Mouse (Mus musculus) embryonic facial prominence, embryonic 15.5 days (tissue): ENCODE data around the gene Banf2. TPM values are rescaled to one million over a fixed set of nuclear protein-coding genes. Genes with fewer than 3 reads are reported as not detected.

ENCODE experiments used
- ATAC-seq: fragments of 200-750 bp; cut with Nextera tagmentation; 2 replicates; pipeline ENCODE4 v1.8.0; 2017; ENCODE audit warnings: low read depth, moderate TSS enrichment; ENCODE audit not compliant: insufficient number of reproducible peaks, low FRiP score, low TSS enrichment
- H3K27ac ChIP-seq: fragments of 300-500 bp; sonication (generic); replicated peaks from 2 replicates; pipeline ENCODE4 v1.5.1; 2015; ENCODE audit warnings: mild to moderate bottlenecking, inconsistent platforms
- H3K27me3 ChIP-seq: fragments of 300-500 bp; sonication (generic); 2 replicates; pipeline ENCODE4 v1.6.1; 2015; ENCODE audit warnings: inconsistent platforms
- H3K36me3 ChIP-seq: fragments of 300-500 bp; sonication (generic); 2 replicates; pipeline ENCODE4 v1.6.1; 2015; ENCODE audit warnings: mild to moderate bottlenecking, inconsistent platforms
- H3K4me1 ChIP-seq: fragments of 300-500 bp; sonication (generic); 2 replicates; pipeline ENCODE4 v1.6.1; 2015; ENCODE audit warnings: inconsistent platforms
- H3K4me2 ChIP-seq: fragments of 300-500 bp; sonication (generic); replicated peaks from 2 replicates; pipeline ENCODE4 v1.6.1; 2015; ENCODE audit warnings: mild to moderate bottlenecking, inconsistent platforms
- H3K4me3 ChIP-seq: fragments of 300-500 bp; sonication (generic); replicated peaks from 2 replicates; pipeline ENCODE4 v1.5.1; 2015; ENCODE audit warnings: mild to moderate bottlenecking, inconsistent platforms
- H3K9ac ChIP-seq: fragments of 300-500 bp; sonication (generic); 2 replicates; pipeline ENCODE4 v1.6.1; 2015; ENCODE audit warnings: inconsistent platforms
- H3K9me3 ChIP-seq: fragments of 300-500 bp; sonication (generic); replicated peaks from 2 replicates; pipeline ENCODE4 v1.6.1; 2016; ENCODE audit warnings: inconsistent platforms
- WGBS: fragments of 180-500 bp; shearing (Covaris S2); methylation state at CpG from one replicate; pipeline ENCODE4 v1.1.7; 2015; 5-methylcytosine and 5-hydroxymethylcytosine counted together
- polyA plus RNA-seq: library from polyadenylated mRNA; unstranded; fragments of >200 nt; fragmentation: Nextera tagmentation; extraction: Ambion mirVana; gene quantifications from 2 replicates; pipeline ENCODE4 v1.2.1, GENCODE M21; 2015

The Banf2 gene
- not detected in 2 replicates for polyA plus RNA-seq

- H3K4me3 ChIP-seq = no peak within 1 kb of the TSS
- H3K9ac ChIP-seq = no peak within 1 kb of the TSS
- no peak within 1 kb of the TSS for H3K4me2 ChIP-seq
- peak; percentile 15; the same call in 1 of the 2 replicates for ATAC-seq
- H3K9me3 ChIP-seq = no peaks in the 10 kb centered on the region
- H3K27me3 ChIP-seq = no peaks in the 10 kb centered on the region
- WGBS = 93% methylated on average over 2 of the region's 2 CpGs
- no peaks in the 10 kb centered on the region for H3K4me1 ChIP-seq
- H3K36me3 ChIP-seq = no peaks in the 10 kb centered on the region
- H3K27ac ChIP-seq = no peak within 1 kb of the TSS
Observed at GRCm38 (mm10) chr2:144032664-144033063, at the start of gene Banf2. Banf2 (plus strand) TSS chr2:144033059.

GRCm38 (mm10) chr2:143983482-143983881, 49.4 kb upstream of the Banf2 start:
- no peak for ATAC-seq
- 52% methylated on average over 2 of the region's 2 CpGs for WGBS
- no peak overlapping the region for H3K4me2 ChIP-seq
- peaks cover 4% of the 10 kb centered on the region; the same call in 1 of the 2 replicates for H3K4me1 ChIP-seq
- no peaks in the 10 kb centered on the region for H3K9me3 ChIP-seq
- H3K27ac ChIP-seq = no peak overlapping the region
- no peak overlapping the region for H3K9ac ChIP-seq
- peaks cover 36% of the 10 kb centered on the region for H3K36me3 ChIP-seq
- no peaks in the 10 kb centered on the region for H3K27me3 ChIP-seq
- no peak overlapping the region for H3K4me3 ChIP-seq

- Histone ChIP-seq H3K4me2 (no peak overlapping the region), H3K9ac (no peak overlapping the region), H3K4me3 (no peak overlapping the region), H3K27me3 (no peaks in the 10 kb centered on the region), H3K4me1 (peaks cover 18% of the 10 kb centered on the region), H3K36me3 (peaks cover 31% of the 10 kb centered on the region), H3K27ac (no peak overlapping the region), H3K9me3 (no peaks in the 10 kb centered on the region)
- WGBS = 78% methylated on average over 2 of the region's 2 CpGs
- no peak for ATAC-seq
Observed at GRCm38 (mm10) chr2:143987485-143987884, 45.4 kb upstream of the Banf2 start.

- Histone ChIP-seq H3K4me1 (peaks cover 18% of the 10 kb centered on the region), H3K36me3 (peaks cover 31% of the 10 kb centered on the region), H3K9me3 (no peaks in the 10 kb centered on the region), H3K9ac (no peak overlapping the region), H3K27ac (no peak overlapping the region), H3K4me3 (no peak overlapping the region), H3K4me2 (no peak overlapping the region), H3K27me3 (no peaks in the 10 kb centered on the region)
- WGBS = 87% methylated on average over 3 of the region's 3 CpGs
- no peak for ATAC-seq
Observed at GRCm38 (mm10) chr2:143988016-143988415, 44.8 kb upstream of the Banf2 start.

- Histone ChIP-seq H3K27ac (no peak overlapping the region), H3K4me3 (no peak overlapping the region), H3K9me3 (no peaks in the 10 kb centered on the region), H3K4me2 (no peak overlapping the region), H3K4me1 (peaks cover 17% of the 10 kb centered on the region; the same call in 1 of the 2 replicates), H3K27me3 (no peaks in the 10 kb centered on the region), H3K36me3 (peaks cover 12% of the 10 kb centered on the region; the same call in 1 of the 2 replicates), H3K9ac (no peak overlapping the region)
- WGBS = 32% methylated on average over 1 of the region's 1 CpGs
- no peak for ATAC-seq
Observed at GRCm38 (mm10) chr2:143990997-143991396, 41.9 kb upstream of the Banf2 start.

GRCm38 (mm10) chr2:143991964-143992672, 40.7 kb upstream of the Banf2 start:
- Histone ChIP-seq H3K4me2 (no peak overlapping the region), H3K36me3 (peaks cover 11% of the 10 kb centered on the region; the same call in 1 of the 2 replicates), H3K4me1 (peaks cover 17% of the 10 kb centered on the region; the same call in 1 of the 2 replicates), H3K9me3 (no peaks in the 10 kb centered on the region), H3K4me3 (no peak overlapping the region), H3K27me3 (no peaks in the 10 kb centered on the region), H3K27ac (no peak overlapping the region), H3K9ac (no peak overlapping the region)
- WGBS = 86% methylated on average over 7 of the region's 7 CpGs
- peak; percentile 39; the same call in 1 of the 2 replicates for ATAC-seq

GRCm38 (mm10) chr2:143992977-143993376, 39.9 kb upstream of the Banf2 start:
- Histone ChIP-seq H3K27me3 (no peaks in the 10 kb centered on the region), H3K4me2 (no peak overlapping the region), H3K4me1 (peaks cover 18% of the 10 kb centered on the region; the same call in 1 of the 2 replicates), H3K36me3 (peaks cover 10% of the 10 kb centered on the region; the same call in 1 of the 2 replicates), H3K27ac (no peak overlapping the region), H3K4me3 (no peak overlapping the region), H3K9ac (no peak overlapping the region), H3K9me3 (no peaks in the 10 kb centered on the region)
- no peak for ATAC-seq
- 47% methylated on average over 1 of the region's 1 CpGs for WGBS

GRCm38 (mm10) chr2:144002229-144002984, 30.5 kb upstream of the Banf2 start:
- Histone ChIP-seq H3K27me3 (no peaks in the 10 kb centered on the region), H3K36me3 (no peaks in the 10 kb centered on the region), H3K4me2 (no peak overlapping the region), H3K9ac (no peak overlapping the region), H3K27ac (no peak overlapping the region), H3K4me3 (no peak overlapping the region), H3K9me3 (no peaks in the 10 kb centered on the region), H3K4me1 (peaks cover 34% of the 10 kb centered on the region)
- no peak for ATAC-seq
- 78% methylated on average over 5 of the region's 5 CpGs for WGBS

GRCm38 (mm10) chr2:144003544-144003943, 29.3 kb upstream of the Banf2 start:
- Histone ChIP-seq H3K27me3 (no peaks in the 10 kb centered on the region), H3K4me3 (no peak overlapping the region), H3K9ac (no peak overlapping the region), H3K9me3 (no peaks in the 10 kb centered on the region), H3K4me1 (peaks cover 39% of the 10 kb centered on the region), H3K27ac (no peak overlapping the region), H3K4me2 (no peak overlapping the region), H3K36me3 (peaks cover 3% of the 10 kb centered on the region; the same call in 1 of the 2 replicates)
- no peak for ATAC-seq
- 55% methylated on average over 2 of the region's 2 CpGs for WGBS

- Histone ChIP-seq H3K27ac (0 out of 2 replicates have a peak overlapping the region, but pooled peaks have one; percentile 4), H3K27me3 (no peaks in the 10 kb centered on the region), H3K9me3 (no peaks in the 10 kb centered on the region), H3K4me2 (no peak overlapping the region), H3K4me3 (no peak overlapping the region), H3K4me1 (peaks cover 54% of the 10 kb centered on the region), H3K9ac (no peak overlapping the region), H3K36me3 (peaks cover 3% of the 10 kb centered on the region; the same call in 1 of the 2 replicates)
- 62% methylated on average over 6 of the region's 6 CpGs for WGBS
- no peak for ATAC-seq
Observed at GRCm38 (mm10) chr2:144005166-144005955, 27.5 kb upstream of the Banf2 start.

- Histone ChIP-seq H3K4me2 (no peak overlapping the region), H3K36me3 (peaks cover 3% of the 10 kb centered on the region; the same call in 1 of the 2 replicates), H3K27ac (no peak overlapping the region), H3K9ac (no peak overlapping the region), H3K4me1 (peaks cover 59% of the 10 kb centered on the region), H3K4me3 (no peak overlapping the region), H3K27me3 (no peaks in the 10 kb centered on the region), H3K9me3 (no peaks in the 10 kb centered on the region)
- WGBS = 82% methylated on average over 6 of the region's 6 CpGs
- ATAC-seq = no peak
Observed at GRCm38 (mm10) chr2:144006686-144007085, 26.2 kb upstream of the Banf2 start.
